Mouse (Mus musculus) heart, embryonic 14.5 days (tissue): ENCODE data around the gene Axin1. TPM values are rescaled to one million over a fixed set of nuclear protein-coding genes. Genes with fewer than 3 reads are reported as not detected.

Experiments
- ATAC-seq: fragments of 200-750 bp; cut with Nextera tagmentation; 2 replicates; pipeline ENCODE4 v1.8.0; 2017; ENCODE audit warnings: low read depth, moderate TSS enrichment; ENCODE audit not compliant: insufficient number of reproducible peaks, insufficient read depth, low FRiP score
- H3K27ac ChIP-seq, 2 experiments: fragments of 200-500 bp in 1 of 2; fragments of 300-500 bp in 1 of 2; sonication (generic) in 1 of 2; replicated peaks in 1 of 2; 2 replicates each; pipeline ENCODE4 v1.5.1; 2012 to 2014; ENCODE audit warnings: low read depth in 2 of 2, low read length in 2 of 2, control low read depth in 1 of 2, mild to moderate bottlenecking in 1 of 2, mixed read lengths in 1 of 2; ENCODE audit not compliant: control insufficient read depth in 1 of 2, insufficient read depth in 1 of 2
- H3K27me3 ChIP-seq: fragments of 300-500 bp; sonication (generic); 2 replicates; pipeline ENCODE4 v1.6.1; 2014; ENCODE audit warnings: mild to moderate bottlenecking, low read length, control low read depth; ENCODE audit not compliant: control insufficient read depth, insufficient read depth
- H3K36me3 ChIP-seq: fragments of 300-500 bp; sonication (generic); 2 replicates; pipeline ENCODE4 v1.6.1; 2014; ENCODE audit warnings: mild to moderate bottlenecking, control low read depth, low read length, mixed read lengths; ENCODE audit not compliant: control insufficient read depth, insufficient read depth
- H3K4me1 ChIP-seq, 2 experiments: fragments of 200-500 bp in 1 of 2; fragments of 300-500 bp in 1 of 2; sonication (generic) in 1 of 2; 2 replicates each; pipeline ENCODE4 v1.6.1; 2012 to 2014; ENCODE audit warnings: low read length in 2 of 2, control low read depth in 1 of 2, mixed read lengths in 1 of 2; ENCODE audit not compliant: control insufficient read depth in 2 of 2, insufficient read depth in 2 of 2
- H3K4me2 ChIP-seq: fragments of 300-500 bp; sonication (generic); 2 replicates; pipeline ENCODE4 v1.6.1; 2014; ENCODE audit warnings: mild to moderate bottlenecking, low read length
- H3K4me3 ChIP-seq, 2 experiments: fragments of 200-500 bp in 1 of 2; fragments of 300-500 bp in 1 of 2; sonication (generic) in 1 of 2; 2 replicates each; pipeline ENCODE4 v1.5.1; 2012 to 2014; ENCODE audit warnings: low read length in 2 of 2, mild to moderate bottlenecking in 2 of 2, control low read depth in 1 of 2, low read depth in 1 of 2, moderate library complexity in 1 of 2; ENCODE audit not compliant: control insufficient read depth in 1 of 2, insufficient read depth in 1 of 2
- H3K9ac ChIP-seq: fragments of 300-500 bp; sonication (generic); 2 replicates; pipeline ENCODE4 v1.6.1; 2014; ENCODE audit warnings: mild to moderate bottlenecking, low read length
- H3K9me3 ChIP-seq: fragments of 300-500 bp; sonication (generic); 2 replicates; pipeline ENCODE4 v1.6.1; 2016; ENCODE audit warnings: low read length, control low read depth; ENCODE audit not compliant: control insufficient read depth
- WGBS: fragments of 180-500 bp; shearing (Covaris S2); extraction: QIAGEN DNeasy Blood & Tissue Kit; methylation state at CpG from one replicate; pipeline ENCODE4 v1.1.7; 2014; 5-methylcytosine and 5-hydroxymethylcytosine counted together
- polyA plus RNA-seq: library from polyadenylated mRNA; unstranded; fragments of >200 nt; fragmentation: Nextera tagmentation; extraction: Ambion mirVana; gene quantifications from 2 replicates; pipeline ENCODE4 v1.2.1, GENCODE M21; 2014

The Axin1 gene
- polyA plus RNA-seq, 1 experiment from 2014 or later, result 11.9 TPM

DNA sequence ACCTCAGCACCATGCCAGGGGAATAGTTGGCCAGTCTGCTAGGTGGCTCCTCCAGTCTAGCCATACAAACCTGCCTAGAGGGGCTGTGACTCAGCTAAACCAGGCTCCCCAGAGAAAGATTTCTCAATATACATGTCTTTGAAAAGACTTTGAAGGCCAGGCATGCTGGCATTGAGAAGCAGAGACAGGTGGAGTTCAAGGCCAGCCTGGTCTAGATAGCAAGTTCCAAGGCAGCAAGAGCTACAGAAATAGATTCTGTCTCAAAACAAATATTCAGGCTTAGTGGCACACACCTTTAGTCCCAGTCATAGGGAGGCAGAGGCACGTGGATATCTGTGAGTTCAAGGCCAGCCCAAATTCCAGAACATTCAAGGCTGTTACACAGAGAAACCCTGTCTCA is 67.9 kb downstream of the Axin1 start:
- Histone ChIP-seq H3K4me2 (no peak overlapping the region), H3K36me3 (no peaks in the 10 kb centered on the region), H3K27me3 (peaks cover 35% of the 10 kb centered on the region), H3K9me3 (no peaks in the 10 kb centered on the region), H3K4me1 (peaks cover 0 to 8% of the 10 kb centered on the region in 2 experiments; a peak in 2 of 4 replicates), H3K27ac (no peak overlapping the region), H3K4me3 (no peak overlapping the region), H3K9ac (no peak overlapping the region)
- WGBS, result 39% methylated on average over 1 of the region's 1 CpGs
- no peak for ATAC-seq

GRCm38 (mm10) chr17:26207686-26208085 is 69.2 kb downstream of the Axin1 start, which contains the start of gene Arhgdig:
Arhgdig (minus strand) TSS chr17:26207786.
- no peak for ATAC-seq
- Histone ChIP-seq H3K27me3 (peaks cover 22% of the 10 kb centered on the region), H3K4me3 (no peak within 1 kb of the TSS), H3K36me3 (no peaks in the 10 kb centered on the region), H3K4me2 (no peak within 1 kb of the TSS), H3K9me3 (no peaks in the 10 kb centered on the region), H3K9ac (no peak within 1 kb of the TSS), H3K4me1 (peaks cover 0 to 6% of the 10 kb centered on the region in 2 experiments; a peak in 2 of 4 replicates), H3K27ac (no peak within 1 kb of the TSS)
- WGBS, result 84% methylated on average over 12 of the region's 12 CpGs

DNA sequence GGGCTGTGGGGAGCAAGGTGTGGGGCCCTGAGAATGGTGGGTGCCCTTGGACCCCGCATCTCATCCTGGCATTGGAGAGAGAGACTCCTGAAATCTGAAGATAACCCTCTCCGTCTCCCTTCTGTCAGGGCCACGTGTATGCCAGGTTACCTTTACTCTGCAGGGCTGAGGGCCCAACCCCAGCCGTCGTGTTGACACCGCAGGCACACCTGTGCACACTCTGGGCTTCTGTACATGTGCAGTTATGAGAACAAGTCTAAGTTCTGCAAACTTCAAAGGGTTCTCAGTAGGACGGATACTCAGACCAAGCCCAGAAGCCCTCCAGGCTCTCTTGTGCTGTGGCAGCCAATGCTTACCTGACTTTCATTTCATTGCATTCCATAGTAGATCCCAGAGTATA is 73.8 kb downstream of the Axin1 start:
- Histone ChIP-seq H3K36me3 (peaks cover 18% of the 10 kb centered on the region), H3K4me1 (no peaks in the 10 kb centered on the region), H3K4me3 (no peak overlapping the region), H3K27ac (no peak overlapping the region), H3K4me2 (no peak overlapping the region), H3K9ac (no peak overlapping the region), H3K27me3 (no peaks in the 10 kb centered on the region), H3K9me3 (no peaks in the 10 kb centered on the region)
- no peak for ATAC-seq
- 86% methylated on average over 7 of the region's 7 CpGs for WGBS

DNA sequence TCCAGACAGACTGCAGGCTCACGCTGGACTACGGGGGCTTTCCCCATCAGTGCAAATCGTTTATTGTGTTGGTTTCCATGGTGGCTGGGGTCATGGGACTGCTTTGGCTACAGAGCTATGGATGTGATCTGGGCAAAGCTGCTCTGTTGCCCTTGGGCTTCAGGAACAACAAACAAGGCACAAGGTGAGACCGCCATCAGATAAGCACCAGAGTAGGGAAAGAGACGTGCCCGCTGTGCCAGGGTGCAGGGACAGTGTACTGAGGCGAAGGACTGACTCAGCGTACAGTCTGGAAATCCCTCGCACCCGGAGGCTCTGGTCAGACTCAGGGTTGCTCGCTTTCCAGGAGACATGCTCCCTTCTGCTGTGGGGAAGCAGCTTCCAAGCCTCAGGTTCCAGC is 74.2 kb downstream of the Axin1 start:
- no peaks in the 10 kb centered on the region for H3K9me3 ChIP-seq
- H3K27ac ChIP-seq, result no peak overlapping the region
- H3K4me3 ChIP-seq, result no peak overlapping the region
- H3K36me3 ChIP-seq, result peaks cover 18% of the 10 kb centered on the region
- no peak overlapping the region for H3K9ac ChIP-seq
- H3K27me3 ChIP-seq, result no peaks in the 10 kb centered on the region
- WGBS, result 77% methylated on average over 11 of the region's 11 CpGs
- ATAC-seq, result no peak
- no peak overlapping the region for H3K4me2 ChIP-seq
- no peaks in the 10 kb centered on the region for H3K4me1 ChIP-seq

GRCm38 (mm10) chr17:26221508-26221907 is 83.0 kb downstream of the Axin1 start:
- Histone ChIP-seq H3K4me2 (no peak overlapping the region), H3K36me3 (peaks cover 16% of the 10 kb centered on the region; the same call in 1 of the 2 replicates), H3K9ac (no peak overlapping the region), H3K9me3 (no peaks in the 10 kb centered on the region), H3K27me3 (no peaks in the 10 kb centered on the region), H3K4me1 (peaks cover 7 to 9% of the 10 kb centered on the region in 2 experiments), H3K4me3 (no peak overlapping the region), H3K27ac (no peak overlapping the region)
- WGBS, result 67% methylated on average over 2 of the region's 2 CpGs
- ATAC-seq, result no peak

- Histone ChIP-seq H3K9ac (no peak overlapping the region), H3K27ac (peak overlapping the region in 1 of 2 experiments; percentile 10; a peak in 1 of 4 replicates), H3K36me3 (0 out of 2 replicates have a peak, but pooled peaks cover 2% of the 10 kb centered on the region), H3K9me3 (no peaks in the 10 kb centered on the region), H3K27me3 (no peaks in the 10 kb centered on the region), H3K4me1 (peaks cover 7 to 9% of the 10 kb centered on the region in 2 experiments), H3K4me2 (no peak overlapping the region), H3K4me3 (no peak overlapping the region)
- 67% methylated on average over 12 of the region's 12 CpGs for WGBS
- no peak for ATAC-seq
Observed at GRCm38 (mm10) chr17:26225150-26225549, 86.7 kb downstream of the Axin1 start.

DNA sequence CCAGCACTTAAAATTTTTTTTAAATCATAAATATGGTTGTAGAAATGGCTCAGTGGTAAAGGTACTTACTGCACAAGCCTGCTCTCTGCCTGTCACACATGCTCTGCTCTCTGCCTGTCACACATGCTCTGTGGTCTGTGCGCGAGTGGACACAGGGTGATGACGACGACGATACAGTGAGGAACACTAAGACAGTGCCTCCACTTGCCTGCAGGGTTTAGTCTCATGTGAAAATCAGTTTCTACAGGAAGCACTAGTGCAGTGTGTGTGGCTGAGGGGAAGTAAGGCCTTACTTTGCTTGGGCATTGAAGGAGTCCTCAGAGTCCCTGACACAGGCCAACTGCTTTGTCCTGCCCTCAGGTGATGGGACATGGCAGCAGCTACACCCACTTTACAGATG is 91.3 kb downstream of the Axin1 start:
- 84% methylated on average over 5 of the region's 5 CpGs for WGBS
- H3K4me3 ChIP-seq, result no peak overlapping the region

DNA sequence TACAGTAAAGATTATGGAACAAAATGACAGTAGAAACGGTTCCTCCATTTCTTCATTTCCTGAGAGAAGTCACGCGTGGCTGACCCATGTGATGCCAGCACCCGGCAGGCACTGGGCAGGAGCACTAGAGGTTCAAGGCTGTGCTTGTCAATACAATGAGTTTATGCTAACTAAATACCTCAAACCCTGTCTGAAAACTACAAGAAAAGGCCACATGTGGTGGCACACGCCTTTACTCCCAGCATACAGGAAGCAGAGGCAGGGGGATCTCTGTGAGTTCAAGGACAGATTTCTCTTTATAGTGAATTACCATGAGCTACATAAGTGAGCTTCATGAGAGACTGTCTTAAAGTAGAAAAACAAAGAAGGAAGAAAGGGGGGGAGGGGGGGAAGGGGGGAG is 92.7 kb downstream of the Axin1 start:
- H3K4me2 ChIP-seq, result no peak overlapping the region
- H3K9me3 ChIP-seq, result 0 out of 2 replicates have a peak, but pooled peaks cover 3% of the 10 kb centered on the region
- H3K4me3 ChIP-seq, result no peak overlapping the region
- H3K9ac ChIP-seq, result no peak overlapping the region
- H3K36me3 ChIP-seq, result no peaks in the 10 kb centered on the region
- no peak for ATAC-seq
- H3K27ac ChIP-seq, result no peak overlapping the region
- no peaks in the 10 kb centered on the region for H3K27me3 ChIP-seq
- no peaks in the 10 kb centered on the region for H3K4me1 ChIP-seq
- WGBS, result 87% methylated on average over 5 of the region's 5 CpGs

More for the DNA sequence above, 91.3 kb downstream of the Axin1 start:
- Histone ChIP-seq H3K9ac (no peak overlapping the region), H3K36me3 (no peaks in the 10 kb centered on the region), H3K4me2 (no peak overlapping the region), H3K27me3 (no peaks in the 10 kb centered on the region), H3K27ac (no peak overlapping the region), H3K4me1 (peaks cover 7 to 9% of the 10 kb centered on the region in 2 experiments), H3K9me3 (0 out of 2 replicates have a peak, but pooled peaks cover 3% of the 10 kb centered on the region)
- no peak for ATAC-seq
